10 mouse cellular contexts compared by ENCODE assay signal in the genomic region with DNA sequence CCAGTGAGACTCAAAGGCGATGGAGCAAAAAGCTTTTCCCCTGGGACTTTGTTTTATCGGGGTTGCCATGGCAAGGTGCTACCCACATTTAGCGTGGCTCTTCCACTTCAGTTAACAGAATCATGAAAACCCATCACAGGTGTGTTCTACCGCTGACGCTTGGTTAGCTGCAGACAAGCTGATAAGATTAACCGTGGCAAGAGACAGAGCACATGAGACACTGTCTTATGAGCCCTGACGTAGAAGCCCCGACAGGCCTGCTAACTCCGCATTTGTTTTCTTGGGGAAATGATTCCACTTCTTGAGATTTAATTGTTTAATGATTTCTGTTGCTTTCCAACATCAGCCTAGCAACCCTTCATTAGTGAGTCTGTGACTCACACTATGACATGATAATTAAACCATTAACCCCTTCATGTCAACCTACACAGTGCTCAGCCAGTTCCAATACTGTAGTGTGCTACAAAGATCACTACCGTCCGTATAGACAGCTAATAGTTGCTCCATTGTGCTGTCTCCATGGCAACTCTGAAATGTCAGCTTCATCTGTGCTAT. TPM values are rescaled to one million over a fixed set of nuclear protein-coding genes. Genes with fewer than 3 reads are reported as not detected.
A peak's percentile ranks its signal among the peaks of the same experiment; 100 is the strongest.
DNase-seq lines count a peak whose midpoint lies in the region; ATAC-seq lines count a peak whose summit lies in the region.
"Had no signal": no experiment of that assay in that cellular context is flagged by ENCODE, and none has a peak within 500 bp of the region (broad histone marks: within the 10 kb centered on the region; RNA-seq: fewer than 3 reads in every experiment).

No protein-coding gene starts in this region.

- no peaks in the 10 kb centered on the region for H3K27me3 ChIP-seq in liver, embryonic 11.5 days (replicated peaks; ENCODE audit: control insufficient read depth, insufficient read depth, low read length)
- no peaks in the 10 kb centered on the region for H3K27me3 ChIP-seq in forebrain, embryonic 15.5 days
- no peaks in the 10 kb centered on the region for H3K27me3 ChIP-seq in midbrain, embryonic 15.5 days (replicated peaks)

- no peak overlapping the region for H3K4me3 ChIP-seq in liver, embryonic 11.5 days (ENCODE audit: low read depth, low read length)
- peak overlapping the region; percentile 21 for H3K4me3 ChIP-seq in forebrain, embryonic 15.5 days
- peak overlapping the region; percentile 9; the same call in 1 of the 2 replicates for H3K4me3 ChIP-seq in midbrain, embryonic 15.5 days
- H3K4me3 ChIP-seq: erythroblast, embryonic 14.5 days; megakaryocyte, embryonic 14.5 days had no signal

- DNase-seq in liver, embryonic 11.5 days (ENCODE audit: low spot score) = no peak
- no peak for DNase-seq in liver
- DNase-seq in brain, adult 2 months (ENCODE audit: low read depth, low spot score) = peak; percentile 58
- DNase-seq in thymus, postnatal 36 days = no peak
- DNase-seq in T-cell, adult 2 months (ENCODE audit: low spot score) = no peak
- DNase-seq in right cerebral cortex, adult 18-20 months = no peak

- no peak overlapping the region for H3K27ac ChIP-seq in liver, embryonic 11.5 days (ENCODE audit: low read depth, low read length)
- peak overlapping the region; percentile 67 for H3K27ac ChIP-seq in forebrain, embryonic 15.5 days (replicated peaks)
- peak overlapping the region; percentile 58 for H3K27ac ChIP-seq in midbrain, embryonic 15.5 days

- WGBS in liver, embryonic 11.5 days = 54% methylated on average over 11 of the region's 11 CpGs
- WGBS in forebrain, embryonic 15.5 days = 11% methylated on average over 11 of the region's 11 CpGs
- WGBS in midbrain, embryonic 15.5 days = 32% methylated on average over 11 of the region's 11 CpGs

- no peak overlapping the region for H3K9ac ChIP-seq in liver, embryonic 11.5 days (ENCODE audit: low read depth, low read length)
- H3K9ac ChIP-seq in forebrain, embryonic 15.5 days (replicated peaks) = peak overlapping the region; percentile 19; the same call in 1 of the 2 replicates
- H3K9ac ChIP-seq in midbrain, embryonic 15.5 days = no peak overlapping the region

- ATAC-seq in liver, embryonic 11.5 days (replicated peaks; ENCODE audit: low FRiP score) = peak; percentile 43; the same call in 1 of the 2 replicates
- peak; percentile 87 for ATAC-seq in forebrain, embryonic 15.5 days (replicated peaks)
- peak; percentile 89 for ATAC-seq in midbrain, embryonic 15.5 days (replicated peaks)

- peak overlapping the region; percentile 0; the same call in 1 of the 2 replicates for H3K4me2 ChIP-seq in liver, embryonic 11.5 days
- peak overlapping the region; percentile 38 for H3K4me2 ChIP-seq in forebrain, embryonic 15.5 days (replicated peaks)
- peak overlapping the region; percentile 25 for H3K4me2 ChIP-seq in midbrain, embryonic 15.5 days

- H3K9me3 ChIP-seq in liver, embryonic 11.5 days (ENCODE audit: control insufficient read depth, low read length) = no peaks in the 10 kb centered on the region
- H3K9me3 ChIP-seq in forebrain, embryonic 15.5 days = no peaks in the 10 kb centered on the region
- H3K9me3 ChIP-seq in midbrain, embryonic 15.5 days = no peaks in the 10 kb centered on the region
- H3K9me3 ChIP-seq: megakaryocyte, embryonic 14.5 days had no signal

- no peaks in the 10 kb centered on the region for H3K36me3 ChIP-seq in liver, embryonic 11.5 days (ENCODE audit: control insufficient read depth, insufficient read depth, low read length)
- no peaks in the 10 kb centered on the region for H3K36me3 ChIP-seq in forebrain, embryonic 15.5 days
- H3K36me3 ChIP-seq in midbrain, embryonic 15.5 days (replicated peaks) = no peaks in the 10 kb centered on the region

- peaks cover 15% of the 10 kb centered on the region for H3K4me1 ChIP-seq in liver, embryonic 11.5 days (replicated peaks; ENCODE audit: control insufficient read depth, insufficient read depth, low read length)
- peaks cover 24% of the 10 kb centered on the region for H3K4me1 ChIP-seq in forebrain, embryonic 15.5 days
- H3K4me1 ChIP-seq in midbrain, embryonic 15.5 days = peaks cover 13% of the 10 kb centered on the region
- H3K4me1 ChIP-seq: megakaryocyte, embryonic 14.5 days had no signal

RNA-seq across cellular contexts. Expression of a gene that starts 42.7 kb away (rescaled TPM):
- 0.84 and 0.91 TPM in 2 replicates for polyA plus RNA-seq in liver, embryonic 11.5 days (2014; fragmentation: Nextera tagmentation; extraction: Ambion mirVana)
- 1.0 and 1.5 TPM in 2 replicates for polyA plus RNA-seq in forebrain, embryonic 15.5 days (2015; fragmentation: Nextera tagmentation; extraction: Ambion mirVana)
- 2.1 and 2.9 TPM in 2 replicates for polyA plus RNA-seq in midbrain, embryonic 15.5 days (2015; fragmentation: Nextera tagmentation; extraction: Ambion mirVana)
- polyA plus RNA-seq: erythroblast, embryonic 14.5 days had no signal

RNA-seq across cellular contexts. Expression of a gene that starts 51.1 kb away (rescaled TPM):
- 78.5 and 82.2 TPM in 2 replicates for polyA plus RNA-seq in liver, embryonic 11.5 days (2014; fragmentation: Nextera tagmentation; extraction: Ambion mirVana)
- 175 and 190 TPM in 2 replicates for polyA plus RNA-seq in forebrain, embryonic 15.5 days (2015; fragmentation: Nextera tagmentation; extraction: Ambion mirVana)
- 171 and 181 TPM in 2 replicates for polyA plus RNA-seq in midbrain, embryonic 15.5 days (2015; fragmentation: Nextera tagmentation; extraction: Ambion mirVana)
